Mouse (Mus musculus) testis, adult 2 months (tissue): Measurements from ENCODE around the gene Wfdc6b. TPM values are rescaled to one million over a fixed set of nuclear protein-coding genes. Genes with fewer than 3 reads are reported as not detected.

Experiments used
- H3K27ac ChIP-seq: fragments of 200-500 bp; 2 replicates; pipeline ENCODE4 v1.5.1; 2012; ENCODE audit warnings: low read depth, low read length; ENCODE audit not compliant: control insufficient read depth, insufficient read depth
- H3K27me3 ChIP-seq: fragments of 200-500 bp; 2 replicates; pipeline ENCODE4 v1.6.1; 2012; ENCODE audit warnings: mild to moderate bottlenecking, low read length, moderate library complexity; ENCODE audit not compliant: control insufficient read depth, insufficient read depth
- H3K36me3 ChIP-seq: fragments of 200-500 bp; 2 replicates; pipeline ENCODE4 v1.6.1; 2012; ENCODE audit warnings: mild to moderate bottlenecking, low read length; ENCODE audit not compliant: control insufficient read depth, insufficient read depth
- H3K4me1 ChIP-seq: fragments of 200-500 bp; 2 replicates; pipeline ENCODE4 v1.6.1; 2012; ENCODE audit warnings: low read length; ENCODE audit not compliant: control insufficient read depth, insufficient read depth
- H3K4me3 ChIP-seq: fragments of 200-500 bp; 2 replicates; pipeline ENCODE4 v1.5.1; 2012; ENCODE audit warnings: low read depth, mild to moderate bottlenecking, low read length, moderate library complexity, mixed read lengths; ENCODE audit not compliant: control insufficient read depth
- CTCF ChIP-seq: fragments of 200-500 bp; IDR thresholded peaks from 2 replicates; pipeline ENCODE4 v1.5.1; 2012; ENCODE audit warnings: low read depth, mild to moderate bottlenecking, inconsistent platforms, low read length, moderate library complexity; ENCODE audit not compliant: control insufficient read depth, insufficient read depth, insufficient replicate concordance
- POLR2A ChIP-seq: fragments of 200-500 bp; IDR thresholded peaks from 2 replicates; pipeline ENCODE4 v1.6.1; 2012; ENCODE audit warnings: low read depth, mild to moderate bottlenecking, inconsistent platforms, low read length, moderate library complexity; ENCODE audit not compliant: control insufficient read depth
- polyA plus RNA-seq: library from polyadenylated mRNA; depleted of rRNA; stranded (reverse); fragments of >200 nt; gene quantifications from 2 replicates; pipeline ENCODE4 v1.2.3, GENCODE M21; 2012; rRNA removed

The Wfdc6b gene
- polyA plus RNA-seq, 1 experiment = 2.4 TPM

DNA sequence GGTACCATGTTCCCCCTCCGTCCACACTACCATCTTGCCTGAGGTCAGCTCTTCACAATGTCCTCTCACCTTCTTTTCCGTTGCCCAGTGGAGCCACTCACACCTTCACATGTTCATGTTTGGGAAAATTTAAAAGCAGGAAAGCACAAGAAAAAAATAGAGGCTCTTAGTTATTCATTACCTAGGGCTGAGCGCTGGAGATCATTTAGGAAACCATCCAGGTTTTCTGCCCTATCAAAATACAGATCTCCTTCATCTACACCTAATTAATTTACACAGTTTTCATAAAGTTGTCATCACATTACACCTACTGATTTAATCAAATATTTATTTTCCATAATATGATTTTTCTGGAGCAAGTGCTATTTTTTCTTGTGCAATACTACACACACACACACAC, 25.4 kb downstream of the Wfdc6b start, which contains the start of gene Wfdc16:
Wfdc16 (minus strand) TSS at position 101 of the 400 bp plus-strand sequence.
- Histone ChIP-seq H3K27me3 (no peaks in the 10 kb centered on the region), H3K4me3 (peak within 1 kb of the TSS; percentile 68), H3K4me1 (peaks cover 4% of the 10 kb centered on the region), H3K27ac (no peak within 1 kb of the TSS), H3K36me3 (no peaks in the 10 kb centered on the region)
- TF ChIP-seq POLR2A = no peak
- no peak for TF ChIP-seq CTCF

DNA sequence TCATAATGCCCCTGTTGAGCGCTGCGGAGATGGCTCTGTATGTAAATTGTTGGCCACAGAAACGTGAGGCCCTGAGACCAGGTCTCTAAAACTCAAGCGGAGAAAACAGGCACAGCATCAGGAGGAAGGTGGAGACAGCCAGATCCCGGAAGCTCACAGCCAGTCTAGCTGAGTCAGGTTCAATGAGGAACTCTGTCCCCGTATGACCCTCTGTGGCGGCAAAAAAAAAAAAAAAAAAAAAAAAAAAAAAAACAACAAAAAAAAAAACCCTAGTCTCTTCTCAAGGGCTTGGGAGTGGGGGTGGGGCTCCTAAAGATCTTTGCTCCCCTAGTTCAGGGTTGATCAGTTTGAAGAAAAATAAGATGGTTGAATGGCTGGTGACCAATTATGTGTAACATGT, 27.8 kb downstream of the Wfdc6b start:
- Histone ChIP-seq H3K4me1 (peaks cover 4% of the 10 kb centered on the region), H3K4me3 (no peak overlapping the region), H3K27me3 (no peaks in the 10 kb centered on the region), H3K36me3 (no peaks in the 10 kb centered on the region), H3K27ac (peak overlapping the region; percentile 70)
- TF ChIP-seq CTCF (no peak), POLR2A (no peak)

DNA sequence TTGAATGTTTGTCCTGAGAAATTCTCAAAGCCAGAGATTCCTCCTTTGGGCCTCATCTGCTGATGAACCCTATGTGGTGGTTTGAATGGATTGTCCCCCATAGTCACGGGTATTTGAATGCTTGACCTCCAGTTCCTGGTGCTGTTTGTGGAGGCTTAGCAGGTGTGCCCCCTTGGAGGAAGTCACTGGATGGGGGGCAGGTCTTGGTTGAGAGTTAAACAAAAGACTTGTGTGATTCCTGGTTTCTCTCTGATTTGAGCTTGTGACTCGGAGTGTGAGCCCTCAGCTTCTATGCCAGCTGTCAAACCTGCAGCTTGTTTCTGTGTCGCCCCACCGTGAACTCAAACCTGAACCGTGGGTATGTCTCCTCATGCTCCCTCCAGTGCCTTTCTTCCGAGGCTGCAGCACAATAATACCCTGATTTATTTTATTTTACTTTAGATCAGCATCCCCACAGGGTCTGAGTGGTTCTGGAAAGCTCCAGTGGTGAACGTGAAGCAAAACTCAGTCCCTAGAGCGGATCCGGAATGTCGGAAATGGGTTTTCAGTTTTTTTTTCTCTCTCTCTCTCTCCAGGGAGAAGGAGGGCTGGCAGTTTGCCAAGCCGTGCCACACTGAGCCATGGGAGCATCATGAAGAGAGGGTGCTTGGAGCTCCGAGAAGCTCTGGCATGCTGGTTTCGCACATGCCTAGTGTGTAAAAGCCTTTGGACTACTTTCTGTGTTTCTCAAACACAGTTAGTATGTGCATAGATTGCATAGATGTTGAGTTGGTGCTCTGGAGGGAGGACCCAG, 28.8 kb downstream of the Wfdc6b start:
- Histone ChIP-seq H3K4me3 (no peak overlapping the region), H3K36me3 (no peaks in the 10 kb centered on the region), H3K27ac (peak overlapping the region; percentile 48), H3K4me1 (peaks cover 4% of the 10 kb centered on the region), H3K27me3 (no peaks in the 10 kb centered on the region)
- no peak for TF ChIP-seq POLR2A
- no peak for TF ChIP-seq CTCF

DNA sequence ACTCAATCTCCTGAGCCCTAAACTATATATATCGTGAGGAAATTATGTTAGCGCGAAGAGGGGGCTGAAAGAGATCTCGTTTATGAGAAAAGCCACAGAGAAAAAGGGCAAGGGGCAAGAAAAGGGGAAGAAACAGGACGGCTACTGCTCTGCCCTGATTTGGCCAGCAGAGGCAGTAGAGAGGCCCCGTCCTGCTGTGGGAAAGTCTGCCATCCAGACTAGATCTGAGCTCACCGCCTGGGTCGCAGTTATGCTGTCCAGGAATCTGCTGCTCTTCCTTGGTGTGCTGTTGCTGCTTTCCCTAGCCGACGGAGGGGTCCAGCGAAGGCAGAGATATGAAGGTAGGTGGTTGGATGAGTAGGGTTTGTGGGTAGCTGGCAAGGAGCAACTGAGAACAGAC, 42.5 kb downstream of the Wfdc6b start, which contains the start of gene Wfdc10:
Wfdc10 (plus strand) TSS at position 189 of the 400 bp plus-strand sequence.
- Histone ChIP-seq H3K27ac (peak within 1 kb of the TSS; percentile 61), H3K4me3 (peak within 1 kb of the TSS; percentile 82), H3K36me3 (no peaks in the 10 kb centered on the region), H3K4me1 (peaks cover 6% of the 10 kb centered on the region), H3K27me3 (no peaks in the 10 kb centered on the region)
- TF ChIP-seq CTCF = peak; percentile 93
- TF ChIP-seq POLR2A = peak; percentile 72

DNA sequence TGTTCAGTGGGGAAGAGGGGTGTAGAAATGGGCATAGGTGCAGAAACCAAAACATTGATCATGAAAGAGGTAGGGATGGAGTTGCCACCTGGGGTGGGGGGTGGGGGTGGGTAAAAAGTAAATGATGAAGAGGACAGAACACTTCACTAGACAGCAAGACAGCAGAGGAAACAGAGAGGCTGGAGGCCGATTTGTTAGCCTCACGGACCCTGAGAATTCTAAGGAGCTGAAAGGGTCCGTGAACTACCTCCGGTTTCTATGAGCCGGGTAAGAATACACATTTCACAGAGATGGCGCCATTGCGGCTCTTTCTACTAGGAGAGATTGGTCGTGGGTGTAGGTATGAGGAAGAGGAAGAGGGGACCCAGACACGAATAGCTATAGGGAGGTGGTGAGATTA, 43.2 kb downstream of the Wfdc6b start, which contains the start of gene Wfdc9:
Wfdc9 (minus strand) TSS at position 101 of the 400 bp plus-strand sequence.
- peak within 1 kb of the TSS; percentile 61 for H3K27ac ChIP-seq
- peaks cover 6% of the 10 kb centered on the region for H3K4me1 ChIP-seq
- TF ChIP-seq CTCF (no peak), POLR2A (no peak)
- H3K36me3 ChIP-seq = no peaks in the 10 kb centered on the region
- no peaks in the 10 kb centered on the region for H3K27me3 ChIP-seq
- peak within 1 kb of the TSS; percentile 82 for H3K4me3 ChIP-seq

DNA sequence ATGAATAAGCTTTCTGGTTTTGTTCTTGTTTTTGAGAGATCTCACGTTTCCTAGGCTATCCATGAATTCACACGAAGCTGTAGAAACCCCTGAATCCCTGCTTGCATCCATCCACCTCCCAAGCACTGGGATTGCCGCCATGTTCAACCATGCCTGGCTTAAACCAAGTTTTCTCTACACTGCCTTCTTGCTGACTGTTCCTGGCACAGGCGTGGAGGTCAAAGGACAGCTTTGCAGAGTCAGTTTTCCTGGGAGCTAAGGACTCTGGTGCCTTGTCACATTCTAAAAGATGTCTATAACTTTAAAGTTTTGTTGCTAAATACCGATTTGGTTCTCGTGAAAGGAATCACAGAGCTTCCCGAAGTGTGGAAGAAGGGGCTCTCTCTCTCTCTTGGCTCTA, 51.5 kb downstream of the Wfdc6b start:
- no peaks in the 10 kb centered on the region for H3K36me3 ChIP-seq
- H3K27me3 ChIP-seq = no peaks in the 10 kb centered on the region
- H3K4me3 ChIP-seq = no peak overlapping the region
- no peaks in the 10 kb centered on the region for H3K4me1 ChIP-seq
- no peak overlapping the region for H3K27ac ChIP-seq
- TF ChIP-seq POLR2A (no peak), CTCF (no peak)

Other genes starting within 250 kb of the Wfdc6b start
- gene Slpi, start 224.4 kb upstream of the Wfdc6b start, polyA plus RNA-seq = 2.2 and 2.8 TPM in 2 replicates
- 0.04 and 0.05 TPM in 2 replicates for gene Rbpjl, start 210.4 kb upstream of the Wfdc6b start, polyA plus RNA-seq
- 0.19 and 0.26 TPM in 2 replicates for gene Matn4, start 208.4 kb upstream of the Wfdc6b start, polyA plus RNA-seq
- 12.2 and 16.6 TPM in 2 replicates for gene Sdc4, start 169.6 kb upstream of the Wfdc6b start, polyA plus RNA-seq
- 26.1 and 26.4 TPM in 2 replicates for gene Sys1, start 156.6 kb upstream of the Wfdc6b start, polyA plus RNA-seq
- gene Gm20458, start 152.6 kb upstream of the Wfdc6b start, polyA plus RNA-seq = 5.0 and 5.6 TPM in 2 replicates
- gene Trp53tg5, start 139.8 kb upstream of the Wfdc6b start, polyA plus RNA-seq = 97.8 and 104 TPM in 2 replicates
- 16.5 and 17.0 TPM in 2 replicates for gene Dbndd2, start 127.4 kb upstream of the Wfdc6b start, polyA plus RNA-seq
- 77.6 and 85.6 TPM in 2 replicates for gene Pigt, start 116.0 kb upstream of the Wfdc6b start, polyA plus RNA-seq
- 0.51 and 0.72 TPM in 2 replicates for gene Wfdc2, start 51.1 kb upstream of the Wfdc6b start, polyA plus RNA-seq
- gene Spint3, start 40.1 kb upstream of the Wfdc6b start, polyA plus RNA-seq = 37.5 TPM in 1 of 2 replicates, not detected in the other
- 23.9 and 25.0 TPM in 2 replicates for gene Wfdc6a, start 28.1 kb upstream of the Wfdc6b start, polyA plus RNA-seq
- gene Eppin, start 19.9 kb upstream of the Wfdc6b start, polyA plus RNA-seq = 52.4 and 70.8 TPM in 2 replicates
- gene Wfdc8, start 104 bp downstream of the Wfdc6b start, polyA plus RNA-seq = 3.8 and 15.4 TPM in 2 replicates
- 0.12 and 33.5 TPM in 2 replicates for gene Wfdc16, start 25.3 kb downstream of the Wfdc6b start, polyA plus RNA-seq
- 163 and 447 TPM in 2 replicates for gene Wfdc10, start 42.5 kb downstream of the Wfdc6b start, polyA plus RNA-seq
- gene Wfdc9, start 43.1 kb downstream of the Wfdc6b start, polyA plus RNA-seq = 0.48 and 29.2 TPM in 2 replicates
- 0.20 TPM in 1 of 2 replicates, not detected in the other for gene Wfdc11, start 60.6 kb downstream of the Wfdc6b start, polyA plus RNA-seq
- 0.32 and 36.5 TPM in 2 replicates for gene Wfdc13, start 71.6 kb downstream of the Wfdc6b start, polyA plus RNA-seq
- gene Spint4, start 85.0 kb downstream of the Wfdc6b start, polyA plus RNA-seq = not detected in 2 replicates
- 0.69 and 0.93 TPM in 2 replicates for gene Spint5, start 101.8 kb downstream of the Wfdc6b start, polyA plus RNA-seq
- gene Wfdc3, start 132.4 kb downstream of the Wfdc6b start, polyA plus RNA-seq = 118 and 120 TPM in 2 replicates
- gene Dnttip1, start 132.5 kb downstream of the Wfdc6b start, polyA plus RNA-seq = 32.4 and 43.1 TPM in 2 replicates
- gene Ube2c, start 156.4 kb downstream of the Wfdc6b start, polyA plus RNA-seq = 57.7 and 60.0 TPM in 2 replicates
- 0.89 and 5.6 TPM in 2 replicates for gene Tnnc2, start 166.4 kb downstream of the Wfdc6b start, polyA plus RNA-seq
- gene Snx21, start 172.3 kb downstream of the Wfdc6b start, polyA plus RNA-seq = 9.7 and 11.9 TPM in 2 replicates
- gene Acot8, start 191.4 kb downstream of the Wfdc6b start, polyA plus RNA-seq = 45.6 and 47.9 TPM in 2 replicates
- gene Zswim3, start 191.6 kb downstream of the Wfdc6b start, polyA plus RNA-seq = 18.0 and 19.5 TPM in 2 replicates
- 25.3 and 26.0 TPM in 2 replicates for gene Zswim1, start 209.2 kb downstream of the Wfdc6b start, polyA plus RNA-seq
- gene Spata25, start 215.0 kb downstream of the Wfdc6b start, polyA plus RNA-seq = 154 and 173 TPM in 2 replicates
- 22.7 and 25.9 TPM in 2 replicates for gene Ctsa, start 219.4 kb downstream of the Wfdc6b start, polyA plus RNA-seq
- gene Neurl2, start 219.9 kb downstream of the Wfdc6b start, polyA plus RNA-seq = 1.2 and 1.3 TPM in 2 replicates
- 18.0 and 23.7 TPM in 2 replicates for gene Pltp, start 244.2 kb downstream of the Wfdc6b start, polyA plus RNA-seq